Comparison of ENCODE assay signal across 8 mouse cellular contexts in the genomic region with DNA sequence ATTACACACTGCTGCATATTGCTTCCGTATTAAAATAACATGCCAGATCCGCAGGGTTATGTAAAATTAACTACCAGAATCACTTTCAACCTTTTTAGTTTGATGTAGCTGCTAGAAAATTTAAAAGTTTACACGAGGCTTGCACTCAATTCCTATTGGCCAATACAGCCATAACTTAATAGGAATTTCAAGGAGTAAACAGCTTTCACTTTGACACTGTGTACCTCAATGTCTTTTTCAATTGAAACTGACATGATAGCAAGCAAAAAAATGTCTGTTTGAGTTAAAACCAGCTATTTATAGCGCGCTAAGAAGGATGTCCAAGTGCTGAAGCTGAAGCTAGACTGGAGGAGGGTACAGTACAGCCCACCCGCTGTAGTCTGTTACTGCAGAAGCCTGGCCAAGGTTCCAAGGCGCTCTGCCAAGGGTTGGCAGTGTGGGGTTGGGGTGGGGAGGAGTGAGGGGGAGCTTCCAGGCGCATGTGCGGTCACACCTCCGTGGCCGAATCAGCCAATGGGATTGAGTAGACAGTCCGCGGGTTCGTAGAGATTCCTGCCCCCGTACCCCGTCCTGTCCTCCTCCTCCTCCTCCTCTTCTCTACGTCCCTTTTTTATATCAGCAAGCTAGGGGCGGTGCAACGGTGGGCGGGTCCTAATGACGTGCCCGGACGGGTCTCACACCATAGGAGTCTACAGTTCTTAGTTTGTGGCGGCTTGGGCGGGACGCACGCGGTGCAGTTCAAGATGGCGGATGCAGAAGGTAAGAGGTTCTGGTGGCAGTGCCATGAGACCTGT. TPM values are rescaled to one million over a fixed set of nuclear protein-coding genes. Genes with fewer than 3 reads are reported as not detected.
DNase-seq lines count a peak whose midpoint lies in the region; ATAC-seq and TF ChIP-seq lines count a peak whose summit lies in the region.

A gene (plus strand): TSS at position 486 of the 794 bp plus-strand sequence.

- peaks cover 10% of the 10 kb centered on the region; the same call in 1 of the 2 replicates for H3K36me3 ChIP-seq in embryonic facial prominence, embryonic 14.5 days (ENCODE audit: control insufficient read depth, insufficient read depth, low read length)
- no peaks in the 10 kb centered on the region for H3K36me3 ChIP-seq in heart, adult 2 months (ENCODE audit: control insufficient read depth, insufficient read depth, low read length)
- peaks cover 8% of the 10 kb centered on the region for H3K36me3 ChIP-seq in limb, embryonic 13.5 days
- no peaks in the 10 kb centered on the region for H3K36me3 ChIP-seq in midbrain, embryonic 16.5 days (ENCODE audit: control insufficient read depth, insufficient read depth, low read length)

- H3K9me3 ChIP-seq in embryonic facial prominence, embryonic 14.5 days (ENCODE audit: control insufficient read depth, low read length): no peaks in the 10 kb centered on the region
- no peaks in the 10 kb centered on the region for H3K9me3 ChIP-seq in limb, embryonic 13.5 days
- H3K9me3 ChIP-seq in midbrain, embryonic 16.5 days (replicated peaks; ENCODE audit: control insufficient read depth, low read length, poor library complexity, severe bottlenecking): no peaks in the 10 kb centered on the region

- no peak for TF ChIP-seq CTCF in heart, adult 2 months (IDR thresholded peaks at IDR 0.05)

- H3K27me3 ChIP-seq in embryonic facial prominence, embryonic 14.5 days (replicated peaks; ENCODE audit: control insufficient read depth, insufficient read depth, low read length): no peaks in the 10 kb centered on the region
- H3K27me3 ChIP-seq in heart, adult 2 months (ENCODE audit: control insufficient read depth, insufficient read depth, low read length): no peaks in the 10 kb centered on the region
- H3K27me3 ChIP-seq in limb, embryonic 13.5 days: no peaks in the 10 kb centered on the region
- no peaks in the 10 kb centered on the region for H3K27me3 ChIP-seq in midbrain, embryonic 16.5 days (ENCODE audit: control insufficient read depth, insufficient read depth, low read depth, low read length)

- peak within 1 kb of the TSS; percentile 70 for H3K9ac ChIP-seq in embryonic facial prominence, embryonic 14.5 days (ENCODE audit: low read depth, low read length)
- H3K9ac ChIP-seq in heart, adult 2 months (ENCODE audit: low read depth, low read length): peak within 1 kb of the TSS; percentile 45
- peak within 1 kb of the TSS; percentile 72 for H3K9ac ChIP-seq in limb, embryonic 13.5 days
- H3K9ac ChIP-seq in midbrain, embryonic 16.5 days (ENCODE audit: low read depth, low read length): peak within 1 kb of the TSS; percentile 64

- peak; percentile 100 for ATAC-seq in embryonic facial prominence, embryonic 14.5 days (ENCODE audit: low read depth)
- ATAC-seq in limb, embryonic 13.5 days (ENCODE audit: low FRiP score, low read depth): peak; percentile 99
- peak; percentile 100 for ATAC-seq in midbrain, embryonic 16.5 days

- TF ChIP-seq EP300 in heart, adult 2 months (IDR thresholded peaks at IDR 0.05; ENCODE audit: insufficient read depth, low read depth, low read length): 0 out of 2 replicates have a peak, but pooled peaks have one; percentile 59

- H3K79me2 ChIP-seq in heart, adult 2 months (replicated peaks; ENCODE audit: control insufficient read depth, insufficient read depth, low read length): no peaks in the 10 kb centered on the region

- peak within 1 kb of the TSS; percentile 57 for H3K4me2 ChIP-seq in embryonic facial prominence, embryonic 14.5 days (ENCODE audit: low read depth, low read length)
- peak within 1 kb of the TSS; percentile 61 for H3K4me2 ChIP-seq in limb, embryonic 13.5 days (replicated peaks)
- peak within 1 kb of the TSS; percentile 59 for H3K4me2 ChIP-seq in midbrain, embryonic 16.5 days (ENCODE audit: low read length)

- peak within 1 kb of the TSS; percentile 56 for H3K4me3 ChIP-seq in embryonic facial prominence, embryonic 14.5 days (ENCODE audit: low read depth, low read length)
- H3K4me3 ChIP-seq in heart, adult 2 months: peak within 1 kb of the TSS; percentile 59
- H3K4me3 ChIP-seq in limb, embryonic 13.5 days: peak within 1 kb of the TSS; percentile 58
- H3K4me3 ChIP-seq in midbrain, embryonic 16.5 days (ENCODE audit: low read depth, low read length): peak within 1 kb of the TSS; percentile 51

- intact Hi-C loops in heart, adult 2 months (cut with DNase I): loop anchor here (5.0 kb wide), 2 partner anchors 68 to 287 kb away; a partner anchor contains a TSS

- TF ChIP-seq POLR2A in heart, adult 2 months (IDR thresholded peaks at IDR 0.05; ENCODE audit: insufficient read depth, low read depth, low read length): peak; percentile 74

- 16% methylated on average over 28 of the region's 29 CpGs for WGBS in embryonic facial prominence, embryonic 14.5 days
- WGBS in heart, adult 2 months: 22% methylated on average over 29 of the region's 29 CpGs
- 14% methylated on average over 29 of the region's 29 CpGs for WGBS in limb, embryonic 13.5 days
- WGBS in midbrain, embryonic 16.5 days: 21% methylated on average over 27 of the region's 29 CpGs

- peak within 1 kb of the TSS; percentile 49 for H3K27ac ChIP-seq in embryonic facial prominence, embryonic 14.5 days (replicated peaks; ENCODE audit: low read depth, low read length)
- H3K27ac ChIP-seq in heart, adult 2 months: peak within 1 kb of the TSS; percentile 72
- peak within 1 kb of the TSS; percentile 75; the same call in 1 of the 2 replicates for H3K27ac ChIP-seq in limb, embryonic 13.5 days
- H3K27ac ChIP-seq in midbrain, embryonic 16.5 days (ENCODE audit: low read length): peak within 1 kb of the TSS; percentile 72

- peak; percentile 96 for DNase-seq in 3T3-L1 (ENCODE audit: low read depth, low spot score)
- DNase-seq in adrenal gland, postnatal 4 days (ENCODE audit: low spot score in 2 of 2): peak; percentile 57 to 76
- DNase-seq in embryonic facial prominence, embryonic 14.5 days (ENCODE audit: low spot score): peak; percentile 97
- peak; percentile 88 to 92 for DNase-seq in heart, adult 2 months
- DNase-seq in kidney, adult 8-10 months: peak; percentile 95
- DNase-seq in spleen, postnatal 10 days (ENCODE audit: low spot score in 2 of 2): peak; percentile 81 to 93

- no peaks in the 10 kb centered on the region for H3K4me1 ChIP-seq in embryonic facial prominence, embryonic 14.5 days (ENCODE audit: control insufficient read depth, insufficient read depth, low read length)
- H3K4me1 ChIP-seq in heart, adult 2 months (ENCODE audit: control insufficient read depth, insufficient read depth, low read length): no peaks in the 10 kb centered on the region
- H3K4me1 ChIP-seq in limb, embryonic 13.5 days: no peaks in the 10 kb centered on the region
- H3K4me1 ChIP-seq in midbrain, embryonic 16.5 days (ENCODE audit: control insufficient read depth, insufficient read depth, low read length): peaks cover 9% of the 10 kb centered on the region; the same call in 1 of the 2 replicates

RNA-seq across cellular contexts. Expression of the gene that starts here (rescaled TPM):
- total RNA-seq in adrenal gland, postnatal 4 days (2021): 10 to 100 TPM; 60.3 to 63.9 TPM
- 109 and 125 TPM in 2 replicates for polyA plus RNA-seq in embryonic facial prominence, embryonic 14.5 days (2014; fragmentation: Nextera tagmentation; extraction: Ambion mirVana)
- total RNA-seq in heart, adult 2 months (2021): 10 to 100 TPM; 19.2 to 21.1 TPM
- polyA plus RNA-seq in heart, adult 2 months (2012; rRNA removed): 10.7 and 21.4 TPM in 2 replicates
- polyA plus RNA-seq in limb, embryonic 13.5 days (2015; fragmentation: Nextera tagmentation; extraction: Ambion mirVana): 150 and 161 TPM in 2 replicates
- 50.1 and 57.5 TPM in 2 replicates for polyA plus RNA-seq in midbrain, embryonic 16.5 days (2015; fragmentation: Nextera tagmentation; extraction: Ambion mirVana)

Comparison
In these comparisons a context has a peak if more than half of its experiments do, and no peak if none do; other contexts are left out.
1. Peak in every context shown above with its lines: DNase-seq, ATAC-seq, H3K4me3 ChIP-seq and H3K27ac ChIP-seq.